ENCODE assay signal across 15 mouse cellular contexts in genomic region chr4:31553780-31554394, GRCm38 (mm10).
"Had no signal": no experiment of that assay in that cellular context is flagged by ENCODE, and none has a peak within 500 bp of the region (broad histone marks: within the 10 kb centered on the region; RNA-seq: fewer than 3 reads in every experiment).

No protein-coding gene starts in this region.

- H3K27ac ChIP-seq: liver, embryonic 15.5 days; lung, embryonic 15.5 days; macrophage; midbrain, embryonic 13.5 days; neural tube, embryonic 12.5 days had no signal

- H3K4me1 ChIP-seq: liver, embryonic 15.5 days; megakaryocyte, embryonic 14.5 days; midbrain, embryonic 13.5 days; neural tube, embryonic 12.5 days had no signal

- DNase-seq: liver, postnatal 0 days; lung, adult 2 months; lung, postnatal 14 days; lung, postnatal 36 days; right cerebral cortex, postnatal 14 days; thymus, adult 18-20 months; thymus, postnatal 14 days; thymus, postnatal 36 days had no signal

- H3K9me3 ChIP-seq: liver, embryonic 15.5 days; lung, embryonic 15.5 days; midbrain, embryonic 13.5 days; neural tube, embryonic 12.5 days had no signal

- H3K4me3 ChIP-seq: liver, embryonic 15.5 days; lung, embryonic 15.5 days; megakaryocyte, embryonic 14.5 days; midbrain, embryonic 13.5 days; neural tube, embryonic 12.5 days had no signal

- H3K27me3 ChIP-seq: liver, embryonic 15.5 days; lung, embryonic 15.5 days; megakaryocyte, embryonic 14.5 days; midbrain, embryonic 13.5 days; neural tube, embryonic 12.5 days had no signal

- H3K36me3 ChIP-seq: liver, embryonic 15.5 days; lung, embryonic 15.5 days; midbrain, embryonic 13.5 days; neural tube, embryonic 12.5 days had no signal

- H3K9ac ChIP-seq: liver, embryonic 15.5 days; liver, postnatal 0 days; lung, embryonic 15.5 days; midbrain, embryonic 13.5 days; neural tube, embryonic 12.5 days had no signal

- H3K4me2 ChIP-seq: liver, embryonic 15.5 days; lung, embryonic 15.5 days; midbrain, embryonic 13.5 days; neural tube, embryonic 12.5 days had no signal

- ATAC-seq: liver, postnatal 0 days; lung, postnatal 0 days; midbrain, embryonic 13.5 days had no signal
